Mouse (Mus musculus): ENCODE measurements around the gene Thumpd3.
A peak's percentile ranks its signal among the peaks of the same experiment; 100 is the strongest.

Gene Thumpd3

GRCm38 (mm10) chr6:113046041-113046975, at the start of gene Thumpd3:
Gene Thumpd3, plus strand, starts transcription at chr6:113046225.
- peak; percentile 99 for DNase-seq (ENCODE audit: low read depth, low spot score)

- DNase-seq (ENCODE audit: low read depth, low spot score) = no peak
Measured at GRCm38 (mm10) chr6:112999199-112999598, 46.8 kb upstream of the Thumpd3 start.

GRCm38 (mm10) chr6:113000666-113001287, 45.2 kb upstream of the Thumpd3 start:
- DNase-seq (ENCODE audit: low read depth, low spot score) = peak; percentile 91

GRCm38 (mm10) chr6:113001719-113002118, 44.3 kb upstream of the Thumpd3 start:
- DNase-seq (ENCODE audit: low read depth, low spot score) = no peak

- DNase-seq (ENCODE audit: low read depth, low spot score) = no peak
Measured at GRCm38 (mm10) chr6:113003313-113004111, 42.5 kb upstream of the Thumpd3 start.

- no peak for DNase-seq (ENCODE audit: low read depth, low spot score)
Measured at GRCm38 (mm10) chr6:113006833-113007232, 39.2 kb upstream of the Thumpd3 start.

- no peak for DNase-seq (ENCODE audit: low read depth, low spot score)
Measured at GRCm38 (mm10) chr6:113011886-113012285, 34.1 kb upstream of the Thumpd3 start.

- DNase-seq (ENCODE audit: low read depth, low spot score) = peak; percentile 60
Measured at GRCm38 (mm10) chr6:113012495-113012941, 33.5 kb upstream of the Thumpd3 start.

GRCm38 (mm10) chr6:113013550-113013949, 32.5 kb upstream of the Thumpd3 start:
- DNase-seq (ENCODE audit: low read depth, low spot score) = no peak

- DNase-seq (ENCODE audit: low read depth, low spot score) = no peak
Measured at GRCm38 (mm10) chr6:113017500-113018047, 28.5 kb upstream of the Thumpd3 start.

GRCm38 (mm10) chr6:113018139-113018538, 27.9 kb upstream of the Thumpd3 start:
- no peak for DNase-seq (ENCODE audit: low read depth, low spot score)

GRCm38 (mm10) chr6:113024866-113025265, 21.2 kb upstream of the Thumpd3 start:
- DNase-seq (ENCODE audit: low read depth, low spot score) = no peak

GRCm38 (mm10) chr6:113025774-113026173, 20.3 kb upstream of the Thumpd3 start:
- DNase-seq (ENCODE audit: low read depth, low spot score) = no peak

GRCm38 (mm10) chr6:113027446-113027845, 18.6 kb upstream of the Thumpd3 start:
- DNase-seq (ENCODE audit: low read depth, low spot score) = peak; percentile 64

- no peak for DNase-seq (ENCODE audit: low read depth, low spot score)
Measured at GRCm38 (mm10) chr6:113029006-113029405, 17.0 kb upstream of the Thumpd3 start.

- no peak for DNase-seq (ENCODE audit: low read depth, low spot score)
Measured at GRCm38 (mm10) chr6:113030553-113030952, 15.5 kb upstream of the Thumpd3 start.

GRCm38 (mm10) chr6:113030970-113031660, 14.9 kb upstream of the Thumpd3 start:
- DNase-seq (ENCODE audit: low read depth, low spot score) = no peak

GRCm38 (mm10) chr6:113032121-113032520, 13.9 kb upstream of the Thumpd3 start:
- DNase-seq (ENCODE audit: low read depth, low spot score) = no peak

GRCm38 (mm10) chr6:113033185-113033584, 12.8 kb upstream of the Thumpd3 start:
- no peak for DNase-seq (ENCODE audit: low read depth, low spot score)

- DNase-seq (ENCODE audit: low read depth, low spot score) = no peak
Measured at GRCm38 (mm10) chr6:113034466-113034865, 11.6 kb upstream of the Thumpd3 start.

Measured in mesoderm, embryonic 11.5 days (tissue).